Mouse (Mus musculus) heart, adult 2 months (tissue): ENCODE measurements around the gene Atp2b2.

Experiments
- CTCF ChIP-seq: fragments of 200-600 bp; IDR thresholded peaks from 2 replicates; pipeline ENCODE4 v1.8.1; 2022; ENCODE audit warnings: antibody characterized with exemption, mild to moderate bottlenecking, moderate library complexity
- EP300 ChIP-seq: fragments of 200-500 bp; IDR thresholded peaks from 2 replicates; pipeline ENCODE4 v1.6.1; 2011; ENCODE audit warnings: low read depth, low read length, control low read depth; ENCODE audit not compliant: insufficient read depth

DNA sequence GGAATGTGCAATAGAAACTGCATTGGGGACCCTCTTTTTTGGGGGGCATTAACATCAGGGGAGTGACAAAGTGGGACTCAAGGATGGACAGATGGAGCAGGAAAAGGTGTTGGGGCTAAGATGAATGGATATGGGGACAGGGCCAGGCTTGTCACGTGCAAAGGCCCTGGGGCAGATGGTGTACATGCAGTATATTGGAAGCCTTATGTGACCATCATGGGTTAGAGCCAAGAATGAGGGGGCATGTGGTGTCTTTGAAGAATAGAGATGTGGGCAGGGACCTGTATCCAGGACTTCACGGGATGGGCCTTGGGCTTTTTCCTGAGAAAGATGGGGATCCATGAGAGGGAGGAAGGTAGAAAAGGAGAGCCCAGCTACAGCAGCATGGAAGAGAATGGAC, 53.9 kb downstream of the Atp2b2 start:
- no peak for TF ChIP-seq CTCF
- no peak for TF ChIP-seq EP300
